Mouse (Mus musculus): ENCODE data around the gene Mbtd1. TPM values are rescaled to one million over a fixed set of nuclear protein-coding genes. Genes with fewer than 3 reads are reported as not detected.

Mbtd1 gene
- total and polyA plus RNA-seq, 2 experiments from 2014 or later = 10.7 to 14.1 TPM

DNA sequence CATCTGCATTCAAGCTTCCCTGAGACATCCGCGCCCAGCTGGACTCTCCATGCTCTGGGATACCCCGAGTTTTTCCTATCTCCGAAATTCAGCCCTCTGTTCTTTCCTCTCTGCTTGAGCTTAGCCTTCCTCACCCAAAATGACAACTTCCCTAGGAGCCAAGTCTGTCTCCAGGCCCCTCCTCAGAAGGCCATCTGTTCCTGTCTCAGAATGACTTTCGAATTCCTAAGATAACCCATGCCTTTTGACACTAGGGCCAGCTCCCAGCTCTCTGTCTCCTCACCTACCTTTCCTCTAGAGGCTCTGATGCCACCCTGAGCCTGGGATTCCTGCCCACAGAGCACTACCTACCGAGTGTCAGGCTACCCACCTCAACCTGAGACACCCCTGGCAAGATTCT lies 70.5 kb downstream of the Mbtd1 start, which contains the start of gene Nme2:
Nme2 (minus strand) TSS at position 101 of the 400 bp plus-strand sequence.
- DNase-seq (ENCODE audit: low spot score) (no peak), ATAC-seq (ENCODE audit: insufficient read depth, low read depth) (peak; percentile 9)
- H3K36me3 ChIP-seq (replicated peaks; ENCODE audit: control insufficient read depth, insufficient read depth, low read length) = peaks cover 43% of the 10 kb centered on the region
- WGBS = 0% methylated on average over 6 of the region's 6 CpGs
- H3K4me2 ChIP-seq (ENCODE audit: low read depth, low read length) = peak within 1 kb of the TSS; percentile 75
- no peaks in the 10 kb centered on the region for H3K27me3 ChIP-seq (ENCODE audit: control insufficient read depth, insufficient read depth, low read length)
- peak within 1 kb of the TSS; percentile 74 for H3K4me3 ChIP-seq (ENCODE audit: low read depth, low read length)
- H3K4me1 ChIP-seq (ENCODE audit: control insufficient read depth, insufficient read depth) = peaks cover 22% of the 10 kb centered on the region
- no peaks in the 10 kb centered on the region for H3K9me3 ChIP-seq (replicated peaks; ENCODE audit: control insufficient read depth, low read length)
- peak within 1 kb of the TSS; percentile 64 for H3K9ac ChIP-seq (replicated peaks; ENCODE audit: low read depth, low read length)
- TF ChIP-seq CTCF (IDR thresholded peaks at IDR 0.05; ENCODE audit: low read depth) (no peak), EP300 (IDR thresholded peaks at IDR 0.05; ENCODE audit: low read depth) (no peak)
- peak within 1 kb of the TSS; percentile 98 for H3K27ac ChIP-seq (ENCODE audit: low read depth)

DNA sequence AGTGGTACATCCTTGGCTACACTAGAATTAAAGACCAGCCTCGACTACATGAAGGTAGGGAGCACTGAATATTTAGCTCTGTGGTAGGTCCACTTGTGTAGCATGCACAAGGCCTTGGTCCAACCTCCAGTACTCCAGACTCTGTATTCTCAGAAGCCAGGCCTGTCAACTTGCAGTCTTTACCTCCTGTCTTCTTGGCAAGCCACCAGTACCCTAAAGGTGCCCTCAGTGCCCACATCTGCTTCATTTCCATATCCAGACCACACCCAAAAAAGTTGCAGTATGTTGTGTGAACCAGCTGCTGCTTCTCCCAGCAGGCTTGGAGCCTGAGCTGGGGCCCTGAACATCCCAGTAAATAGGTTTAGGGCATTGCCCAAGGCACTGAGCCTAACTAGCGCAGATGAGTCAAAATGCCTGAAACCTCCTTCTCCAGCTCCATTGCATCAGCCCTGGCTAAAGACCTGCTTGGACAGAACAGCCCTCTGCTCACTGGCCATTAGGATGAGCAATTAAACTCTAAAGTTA lies 71.4 kb downstream of the Mbtd1 start:
- TF ChIP-seq CTCF (IDR thresholded peaks at IDR 0.05; ENCODE audit: low read depth) = no peak
- no peak for TF ChIP-seq EP300 (IDR thresholded peaks at IDR 0.05; ENCODE audit: low read depth)
- no peaks in the 10 kb centered on the region for H3K27me3 ChIP-seq (ENCODE audit: control insufficient read depth, insufficient read depth, low read length)
- ATAC-seq (ENCODE audit: insufficient read depth, low read depth) (no peak), DNase-seq (ENCODE audit: low spot score) (no peak)
- H3K4me1 ChIP-seq (ENCODE audit: control insufficient read depth, insufficient read depth) = peaks cover 22% of the 10 kb centered on the region
- 84% methylated on average over 2 of the region's 2 CpGs for WGBS
- no peak overlapping the region for H3K9ac ChIP-seq (replicated peaks; ENCODE audit: low read depth, low read length)
- H3K4me2 ChIP-seq (ENCODE audit: low read depth, low read length) = no peak overlapping the region
- H3K9me3 ChIP-seq (replicated peaks; ENCODE audit: control insufficient read depth, low read length) = no peaks in the 10 kb centered on the region
- H3K4me3 ChIP-seq (ENCODE audit: low read depth, low read length) = no peak overlapping the region
- H3K36me3 ChIP-seq (replicated peaks; ENCODE audit: control insufficient read depth, insufficient read depth, low read length) = peaks cover 50% of the 10 kb centered on the region
- H3K27ac ChIP-seq (ENCODE audit: low read depth) = no peak overlapping the region

DNA sequence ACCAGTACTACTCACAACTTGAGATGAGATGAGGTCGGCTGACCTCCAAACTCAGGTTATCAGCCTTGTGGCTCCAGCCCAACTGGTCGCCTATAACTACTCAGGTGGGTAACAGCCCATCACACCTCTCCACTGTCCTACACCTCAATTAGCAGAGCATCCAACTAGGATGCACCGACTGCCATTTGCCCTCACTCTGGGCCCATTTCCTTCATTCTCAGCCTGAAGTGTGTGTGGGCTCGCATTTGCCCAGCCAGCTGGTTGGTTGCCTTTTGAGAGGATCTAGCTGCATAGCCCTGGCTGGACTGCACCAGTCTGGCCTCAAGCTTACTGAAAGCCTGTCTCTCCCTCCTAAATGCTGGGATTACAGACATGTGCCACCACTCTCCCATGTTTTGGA lies 72.1 kb downstream of the Mbtd1 start:
- peaks cover 22% of the 10 kb centered on the region for H3K4me1 ChIP-seq (ENCODE audit: control insufficient read depth, insufficient read depth)
- 80% methylated on average over 4 of the region's 4 CpGs for WGBS
- H3K27me3 ChIP-seq (ENCODE audit: control insufficient read depth, insufficient read depth, low read length) = no peaks in the 10 kb centered on the region
- TF ChIP-seq EP300 (IDR thresholded peaks at IDR 0.05; ENCODE audit: low read depth) (no peak), CTCF (IDR thresholded peaks at IDR 0.05; ENCODE audit: low read depth) (no peak)
- H3K4me3 ChIP-seq (ENCODE audit: low read depth, low read length) = no peak overlapping the region
- peaks cover 50% of the 10 kb centered on the region for H3K36me3 ChIP-seq (replicated peaks; ENCODE audit: control insufficient read depth, insufficient read depth, low read length)
- no peak overlapping the region for H3K4me2 ChIP-seq (ENCODE audit: low read depth, low read length)
- H3K9me3 ChIP-seq (replicated peaks; ENCODE audit: control insufficient read depth, low read length) = no peaks in the 10 kb centered on the region
- H3K27ac ChIP-seq (ENCODE audit: low read depth) = no peak overlapping the region
- no peak for ATAC-seq (ENCODE audit: insufficient read depth, low read depth)
- DNase-seq (ENCODE audit: low spot score) = no peak
- no peak overlapping the region for H3K9ac ChIP-seq (replicated peaks; ENCODE audit: low read depth, low read length)

DNA sequence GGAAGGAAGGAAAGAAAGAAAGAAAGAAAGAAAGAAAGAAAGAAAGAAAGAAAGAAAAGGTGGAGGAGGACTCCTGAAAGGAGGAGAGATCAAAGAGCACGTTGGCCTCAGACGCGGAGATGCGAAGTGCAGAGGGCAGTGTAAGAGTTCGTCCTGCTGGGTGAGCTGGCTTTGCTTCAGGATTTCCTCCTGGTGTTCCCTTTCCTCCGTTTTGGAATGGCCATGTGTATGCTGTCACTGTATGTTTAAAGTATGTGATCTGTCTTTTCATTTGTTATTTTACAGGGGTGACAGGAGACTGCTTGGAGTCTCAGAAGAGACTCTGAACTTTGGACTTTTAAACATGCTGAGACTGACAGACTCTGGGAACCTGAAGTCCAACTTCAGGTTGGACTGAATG lies 75.8 kb downstream of the Mbtd1 start:
- no peak for TF ChIP-seq EP300 (IDR thresholded peaks at IDR 0.05; ENCODE audit: low read depth)
- TF ChIP-seq CTCF (IDR thresholded peaks at IDR 0.05; ENCODE audit: low read depth) = no peak
- Histone ChIP-seq H3K4me3 (ENCODE audit: low read depth, low read length) (no peak overlapping the region), H3K4me1 (ENCODE audit: control insufficient read depth, insufficient read depth) (peaks cover 2% of the 10 kb centered on the region; the same call in 1 of the 2 replicates), H3K9ac (replicated peaks; ENCODE audit: low read depth, low read length) (no peak overlapping the region), H3K27ac (ENCODE audit: low read depth) (no peak overlapping the region), H3K9me3 (replicated peaks; ENCODE audit: control insufficient read depth, low read length) (no peaks in the 10 kb centered on the region), H3K27me3 (ENCODE audit: control insufficient read depth, insufficient read depth, low read length) (no peaks in the 10 kb centered on the region), H3K4me2 (ENCODE audit: low read depth, low read length) (no peak overlapping the region), H3K36me3 (replicated peaks; ENCODE audit: control insufficient read depth, insufficient read depth, low read length) (peaks cover 69% of the 10 kb centered on the region)
- DNase-seq (ENCODE audit: low spot score) = no peak
- no peak for ATAC-seq (ENCODE audit: insufficient read depth, low read depth)
- WGBS = 90% methylated on average over 6 of the region's 6 CpGs

DNA sequence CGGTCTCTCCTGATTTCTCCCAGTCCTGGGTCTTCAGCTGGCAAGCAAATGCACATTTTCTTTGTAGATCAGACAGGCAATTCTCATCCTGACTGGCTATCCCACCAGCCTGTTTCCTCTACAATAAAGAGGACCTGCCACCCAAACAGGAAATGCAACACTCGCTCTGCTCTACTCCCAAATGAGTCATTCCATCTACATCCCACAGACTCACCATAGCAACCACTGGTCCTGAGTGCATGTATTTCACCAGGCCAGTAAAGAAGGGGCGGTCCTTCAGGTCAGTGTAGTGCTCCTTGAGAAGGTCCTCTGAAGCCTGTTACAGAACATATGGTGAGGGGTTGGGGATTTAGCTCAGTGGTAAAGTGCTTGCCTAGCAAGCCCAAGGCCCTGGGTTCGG lies 77.4 kb downstream of the Mbtd1 start:
- no peak for TF ChIP-seq CTCF (IDR thresholded peaks at IDR 0.05; ENCODE audit: low read depth)
- no peak for TF ChIP-seq EP300 (IDR thresholded peaks at IDR 0.05; ENCODE audit: low read depth)
- no peaks in the 10 kb centered on the region for H3K9me3 ChIP-seq (replicated peaks; ENCODE audit: control insufficient read depth, low read length)
- H3K27ac ChIP-seq (ENCODE audit: low read depth) = no peak overlapping the region
- H3K4me1 ChIP-seq (ENCODE audit: control insufficient read depth, insufficient read depth) = peaks cover 6% of the 10 kb centered on the region; the same call in 1 of the 2 replicates
- 83% methylated on average over 4 of the region's 4 CpGs for WGBS
- H3K4me3 ChIP-seq (ENCODE audit: low read depth, low read length) = no peak overlapping the region
- H3K9ac ChIP-seq (replicated peaks; ENCODE audit: low read depth, low read length) = no peak overlapping the region
- peaks cover 69% of the 10 kb centered on the region for H3K36me3 ChIP-seq (replicated peaks; ENCODE audit: control insufficient read depth, insufficient read depth, low read length)
- DNase-seq (ENCODE audit: low spot score) (no peak), ATAC-seq (ENCODE audit: insufficient read depth, low read depth) (no peak)
- no peak overlapping the region for H3K4me2 ChIP-seq (ENCODE audit: low read depth, low read length)
- H3K27me3 ChIP-seq (ENCODE audit: control insufficient read depth, insufficient read depth, low read length) = no peaks in the 10 kb centered on the region

DNA sequence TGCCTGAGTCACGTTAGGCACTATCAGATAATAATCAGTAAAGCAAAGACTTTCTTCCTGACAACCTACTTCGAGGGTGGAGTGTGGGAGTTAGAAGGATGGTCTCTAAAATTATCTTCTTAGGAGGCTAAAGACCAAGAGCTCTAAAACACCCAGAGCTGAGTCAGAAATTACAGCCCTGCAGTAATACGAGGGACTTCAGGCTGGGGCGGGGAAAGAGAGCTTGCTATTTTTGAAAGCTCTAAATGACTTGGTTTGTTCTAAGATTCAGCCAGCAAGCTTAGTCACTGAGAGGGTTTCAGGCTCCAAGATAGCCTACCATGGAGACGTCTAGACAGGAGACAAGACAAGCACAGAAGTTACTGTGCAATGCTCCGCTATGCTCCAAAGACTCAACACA lies 79.7 kb downstream of the Mbtd1 start:
- no peaks in the 10 kb centered on the region for H3K9me3 ChIP-seq (replicated peaks; ENCODE audit: control insufficient read depth, low read length)
- H3K4me1 ChIP-seq (ENCODE audit: control insufficient read depth, insufficient read depth) = peaks cover 6% of the 10 kb centered on the region; the same call in 1 of the 2 replicates
- H3K27ac ChIP-seq (ENCODE audit: low read depth) = no peak overlapping the region
- ATAC-seq (ENCODE audit: insufficient read depth, low read depth) (no peak), DNase-seq (ENCODE audit: low spot score) (no peak)
- H3K4me3 ChIP-seq (ENCODE audit: low read depth, low read length) = no peak overlapping the region
- 83% methylated on average over 6 of the region's 6 CpGs for WGBS
- no peak overlapping the region for H3K9ac ChIP-seq (replicated peaks; ENCODE audit: low read depth, low read length)
- no peak overlapping the region for H3K4me2 ChIP-seq (ENCODE audit: low read depth, low read length)
- no peaks in the 10 kb centered on the region for H3K27me3 ChIP-seq (ENCODE audit: control insufficient read depth, insufficient read depth, low read length)
- peaks cover 49% of the 10 kb centered on the region for H3K36me3 ChIP-seq (replicated peaks; ENCODE audit: control insufficient read depth, insufficient read depth, low read length)
- TF ChIP-seq CTCF (IDR thresholded peaks at IDR 0.05; ENCODE audit: low read depth) (no peak), EP300 (IDR thresholded peaks at IDR 0.05; ENCODE audit: low read depth) (no peak)

Measured in heart, postnatal 0 days (tissue).